In the genomic region with DNA sequence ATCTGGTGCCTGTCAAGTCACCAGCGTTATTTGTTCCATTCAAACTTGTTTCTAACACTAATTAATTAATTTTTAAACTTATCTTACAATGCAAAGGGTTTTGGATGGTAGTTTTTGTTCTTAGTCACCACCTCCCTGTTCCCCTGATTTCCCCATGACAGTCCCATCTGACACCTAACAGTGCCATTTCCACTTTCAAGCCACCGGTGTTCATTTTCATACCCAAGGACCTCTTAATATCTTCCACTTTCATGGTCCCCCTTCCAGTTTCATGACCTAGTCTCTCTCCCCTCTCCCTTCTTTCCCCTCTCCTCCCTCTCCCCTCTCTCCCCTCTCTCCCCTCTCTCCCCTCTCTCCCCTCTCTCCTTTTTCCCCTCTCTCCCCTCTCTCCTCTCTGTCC, we compare ENCODE assay signal across 35 mouse cellular contexts.
"Had no signal": no experiment of that assay in that cellular context is flagged by ENCODE, and none has a peak within 500 bp of the region (broad histone marks: within the 10 kb centered on the region; RNA-seq: fewer than 3 reads in every experiment).

No protein-coding gene starts in this region.

- ATAC-seq: hindbrain, embryonic 16.5 days; hindbrain, postnatal 0 days; inflammation-experienced regulatory T-cells, adult 6 months; intestine, embryonic 15.5 days; intestine, embryonic 16.5 days; intestine, postnatal 0 days had no signal

- H3K27ac ChIP-seq: heart, embryonic 13.5 days; heart, embryonic 15.5 days; hindbrain, embryonic 10.5 days; hindbrain, embryonic 12.5 days; hindbrain, embryonic 13.5 days; hindbrain, embryonic 14.5 days; hindbrain, embryonic 15.5 days; hindbrain, postnatal 0 days; intestine, embryonic 15.5 days; kidney, embryonic 15.5 days; kidney, postnatal 0 days; layer of hippocampus, adult 2 months; left cerebral cortex, adult 2 months had no signal

- H3K4me1 ChIP-seq: heart, embryonic 12.5 days; heart, embryonic 13.5 days; heart, embryonic 15.5 days; hindbrain, embryonic 10.5 days; hindbrain, embryonic 12.5 days; hindbrain, embryonic 13.5 days; hindbrain, embryonic 15.5 days; intestine, embryonic 15.5 days; kidney, embryonic 15.5 days had no signal

- H3K27me3 ChIP-seq: heart, embryonic 12.5 days; heart, embryonic 13.5 days; heart, embryonic 15.5 days; hindbrain, embryonic 12.5 days; hindbrain, embryonic 13.5 days; hindbrain, embryonic 15.5 days; intestine, embryonic 15.5 days; kidney, embryonic 15.5 days had no signal

- H3K9me3 ChIP-seq: heart, embryonic 12.5 days; heart, embryonic 13.5 days; heart, embryonic 15.5 days; hindbrain, embryonic 10.5 days; hindbrain, embryonic 12.5 days; hindbrain, embryonic 13.5 days; hindbrain, embryonic 15.5 days; intestine, embryonic 15.5 days; kidney, embryonic 15.5 days had no signal

- H3K9ac ChIP-seq: heart, embryonic 12.5 days; heart, embryonic 13.5 days; heart, embryonic 15.5 days; hindbrain, embryonic 12.5 days; hindbrain, embryonic 13.5 days; hindbrain, embryonic 14.5 days; hindbrain, embryonic 15.5 days; intestine, embryonic 15.5 days; kidney, embryonic 15.5 days had no signal

- H3K4me2 ChIP-seq: heart, embryonic 11.5 days; heart, embryonic 12.5 days; heart, embryonic 13.5 days; heart, embryonic 15.5 days; hindbrain, embryonic 12.5 days; hindbrain, embryonic 13.5 days; hindbrain, embryonic 14.5 days; hindbrain, embryonic 15.5 days; intestine, embryonic 15.5 days; kidney, embryonic 15.5 days had no signal

- H3K36me3 ChIP-seq: heart, embryonic 12.5 days; heart, embryonic 13.5 days; heart, embryonic 15.5 days; hindbrain, embryonic 10.5 days; hindbrain, embryonic 12.5 days; hindbrain, embryonic 13.5 days; hindbrain, embryonic 15.5 days; intestine, embryonic 15.5 days; kidney, embryonic 15.5 days had no signal

- H3K4me3 ChIP-seq: heart, embryonic 12.5 days; heart, embryonic 13.5 days; heart, embryonic 15.5 days; hindbrain, embryonic 10.5 days; hindbrain, embryonic 12.5 days; hindbrain, embryonic 13.5 days; hindbrain, embryonic 15.5 days; intestine, embryonic 15.5 days; kidney, embryonic 15.5 days; layer of hippocampus, adult 2 months; left cerebral cortex, adult 2 months had no signal

- DNase-seq: heart, postnatal 10 days; heart, postnatal 14 days; heart, postnatal 36 days; heart, postnatal 4 days; kidney, adult 11 months; kidney, adult 18-20 months; kidney, adult 2 months; kidney, adult 8-10 months; kidney, adult 9 months; kidney, postnatal 10 days; kidney, postnatal 14 days; kidney, postnatal 25 days; kidney, postnatal 36 days; kidney, postnatal 4 days; layer of hippocampus, adult 9-11 months; layer of hippocampus, postnatal 36 days had no signal
